Mouse (Mus musculus) small intestine, adult 2 months (tissue): ENCODE measurements around the gene Slc39a3. TPM values are rescaled to one million over a fixed set of nuclear protein-coding genes. Genes with fewer than 3 reads are reported as not detected.

Source experiments
- H3K27ac ChIP-seq: fragments of 200-500 bp; 2 replicates; pipeline ENCODE4 v1.5.1; 2012; ENCODE audit warnings: low read depth, low read length, control low read depth, inconsistent platforms; ENCODE audit not compliant: insufficient read depth
- H3K27me3 ChIP-seq: fragments of 200-500 bp; 2 replicates; pipeline ENCODE4 v1.6.1; 2012; ENCODE audit warnings: mild to moderate bottlenecking, moderate library complexity, low read length, inconsistent platforms; ENCODE audit not compliant: control insufficient read depth, insufficient read depth
- H3K36me3 ChIP-seq: fragments of 200-500 bp; 2 replicates; pipeline ENCODE4 v1.6.1; 2012; ENCODE audit warnings: mild to moderate bottlenecking, low read length, control low read depth, inconsistent platforms; ENCODE audit not compliant: control insufficient read depth, insufficient read depth
- H3K4me1 ChIP-seq: fragments of 200-500 bp; 2 replicates; pipeline ENCODE4 v1.6.1; 2012; ENCODE audit warnings: low read length, inconsistent platforms, mixed read lengths; ENCODE audit not compliant: control insufficient read depth, insufficient read depth, insufficient read length
- H3K4me3 ChIP-seq: fragments of 200-500 bp; 2 replicates; pipeline ENCODE4 v1.5.1; 2012; ENCODE audit warnings: low read depth, mild to moderate bottlenecking, control low read depth, inconsistent platforms, low read length, moderate library complexity
- CTCF ChIP-seq: fragments of 200-500 bp; IDR thresholded peaks from 2 replicates; pipeline ENCODE4 v1.5.1; 2012; ENCODE audit warnings: low read depth, mild to moderate bottlenecking, control low read depth, inconsistent platforms, low read length, moderate library complexity, mixed read lengths; ENCODE audit not compliant: insufficient replicate concordance, insufficient read length; ENCODE audit errors: extremely low read depth
- POLR2A ChIP-seq: fragments of 200-500 bp; IDR thresholded peaks from 2 replicates; pipeline ENCODE4 v1.6.1; 2012; ENCODE audit warnings: low read depth, mild to moderate bottlenecking, control low read depth, inconsistent platforms, low read length, moderate library complexity
- WGBS: fragments of 180-500 bp; shearing (Covaris S2); methylation state at CpG from one replicate; pipeline ENCODE4 v1.1.7; 2018; 5-methylcytosine and 5-hydroxymethylcytosine counted together
- polyA plus RNA-seq: library from polyadenylated mRNA; depleted of rRNA; stranded (reverse); fragments of >200 nt; gene quantifications from 2 replicates; pipeline ENCODE4 v1.2.3, GENCODE M21; 2012

Gene Slc39a3
- polyA plus RNA-seq, 1 experiment, result 31.6 TPM

- no peaks in the 10 kb centered on the region for H3K36me3 ChIP-seq
- peaks cover 3% of the 10 kb centered on the region; the same call in 1 of the 2 replicates for H3K4me1 ChIP-seq
- WGBS, result 54% methylated on average over 10 of the region's 10 CpGs
- TF ChIP-seq CTCF (no peak), POLR2A (no peak)
- H3K27me3 ChIP-seq, result no peaks in the 10 kb centered on the region
- H3K4me3 ChIP-seq, result no peak overlapping the region
- H3K27ac ChIP-seq, result no peak overlapping the region
Measured at GRCm38 (mm10) chr10:81001161-81001560, 36.1 kb downstream of the Slc39a3 start.

- WGBS, result 33% methylated on average over 28 of the region's 28 CpGs
- TF ChIP-seq POLR2A, result no peak
- no peak for TF ChIP-seq CTCF
Measured at GRCm38 (mm10) chr10:81000197-81001062, 36.8 kb downstream of the Slc39a3 start.

GRCm38 (mm10) chr10:80999362-81000196 is 37.6 kb downstream of the Slc39a3 start:
- Histone ChIP-seq H3K27ac (no peak overlapping the region), H3K27me3 (no peaks in the 10 kb centered on the region), H3K36me3 (no peaks in the 10 kb centered on the region), H3K4me1 (peaks cover 5% of the 10 kb centered on the region), H3K4me3 (no peak overlapping the region)
- WGBS, result 18% methylated on average over 37 of the region's 37 CpGs
- TF ChIP-seq POLR2A, result no peak
- TF ChIP-seq CTCF, result peak; percentile 73

More at GRCm38 (mm10) chr10:81000197-81001062, 36.8 kb downstream of the Slc39a3 start:
- Histone ChIP-seq H3K36me3 (no peaks in the 10 kb centered on the region), H3K4me1 (peaks cover 3% of the 10 kb centered on the region; the same call in 1 of the 2 replicates), H3K27me3 (no peaks in the 10 kb centered on the region), H3K27ac (no peak overlapping the region), H3K4me3 (no peak overlapping the region)

GRCm38 (mm10) chr10:80998778-80999177 is 38.4 kb downstream of the Slc39a3 start:
- H3K27me3 ChIP-seq, result no peaks in the 10 kb centered on the region
- 6% methylated on average over 12 of the region's 12 CpGs for WGBS
- H3K27ac ChIP-seq, result no peak overlapping the region
- peak; percentile 75; the same call in 1 of the 2 replicates for TF ChIP-seq CTCF
- no peak for TF ChIP-seq POLR2A
- H3K4me1 ChIP-seq, result peaks cover 5% of the 10 kb centered on the region
- no peaks in the 10 kb centered on the region for H3K36me3 ChIP-seq
- no peak overlapping the region for H3K4me3 ChIP-seq

GRCm38 (mm10) chr10:80998021-80998420 is 39.2 kb downstream of the Slc39a3 start:
- H3K27me3 ChIP-seq, result no peaks in the 10 kb centered on the region
- H3K36me3 ChIP-seq, result no peaks in the 10 kb centered on the region
- TF ChIP-seq CTCF (no peak), POLR2A (no peak)
- WGBS, result 44% methylated on average over 14 of the region's 14 CpGs
- no peak overlapping the region for H3K27ac ChIP-seq
- peaks cover 5% of the 10 kb centered on the region for H3K4me1 ChIP-seq
- H3K4me3 ChIP-seq, result no peak overlapping the region

GRCm38 (mm10) chr10:80997332-80997731 is 39.9 kb downstream of the Slc39a3 start:
- Histone ChIP-seq H3K36me3 (no peaks in the 10 kb centered on the region), H3K4me3 (no peak overlapping the region), H3K27me3 (no peaks in the 10 kb centered on the region), H3K4me1 (peaks cover 5% of the 10 kb centered on the region), H3K27ac (no peak overlapping the region)
- WGBS, result 78% methylated on average over 8 of the region's 8 CpGs
- no peak for TF ChIP-seq POLR2A
- no peak for TF ChIP-seq CTCF

GRCm38 (mm10) chr10:80996501-80996900 is 40.7 kb downstream of the Slc39a3 start:
- Histone ChIP-seq H3K27ac (no peak overlapping the region), H3K36me3 (no peaks in the 10 kb centered on the region), H3K4me3 (no peak overlapping the region), H3K27me3 (no peaks in the 10 kb centered on the region), H3K4me1 (peaks cover 5% of the 10 kb centered on the region)
- TF ChIP-seq CTCF, result no peak
- no peak for TF ChIP-seq POLR2A
- 91% methylated on average over 8 of the region's 8 CpGs for WGBS
